Mouse (Mus musculus) WW6 (cell line): ENCODE measurements around the gene Mfsd9.

ENCODE experiments used
- DNase-seq: peaks from one replicate; pipeline ENCODE4 v3.0.0-alpha.2; 2013; ENCODE audit warnings: low read depth, low spot score

The Mfsd9 gene

GRCm38 (mm10) chr1:40783450-40783849 lies 7.0 kb downstream of the Mfsd9 start:
- no peak for DNase-seq

- DNase-seq, result no peak
Measured at GRCm38 (mm10) chr1:40776763-40777162, 13.7 kb downstream of the Mfsd9 start.

- no peak for DNase-seq
Measured at GRCm38 (mm10) chr1:40776102-40776501, 14.4 kb downstream of the Mfsd9 start.

GRCm38 (mm10) chr1:40774040-40774439 lies 16.4 kb downstream of the Mfsd9 start:
- no peak for DNase-seq

GRCm38 (mm10) chr1:40773234-40773633 lies 17.3 kb downstream of the Mfsd9 start:
- no peak for DNase-seq

GRCm38 (mm10) chr1:40771196-40771970 lies 19.1 kb downstream of the Mfsd9 start:
- no peak for DNase-seq

GRCm38 (mm10) chr1:40769331-40769894 lies 21.1 kb downstream of the Mfsd9 start:
- no peak for DNase-seq

GRCm38 (mm10) chr1:40768606-40769005 lies 21.9 kb downstream of the Mfsd9 start:
- peak; percentile 20 for DNase-seq

GRCm38 (mm10) chr1:40767588-40767987 lies 22.9 kb downstream of the Mfsd9 start:
- DNase-seq, result no peak

GRCm38 (mm10) chr1:40765521-40765920 lies 25.0 kb downstream of the Mfsd9 start:
- no peak for DNase-seq

- no peak for DNase-seq
Measured at GRCm38 (mm10) chr1:40764701-40765275, 25.7 kb downstream of the Mfsd9 start.

- no peak for DNase-seq
Measured at GRCm38 (mm10) chr1:40764042-40764441, 26.4 kb downstream of the Mfsd9 start.

GRCm38 (mm10) chr1:40759751-40760445 lies 30.6 kb downstream of the Mfsd9 start:
- DNase-seq, result no peak

- DNase-seq, result no peak
Measured at GRCm38 (mm10) chr1:40746089-40746488, 44.4 kb downstream of the Mfsd9 start.

- no peak for DNase-seq
Measured at GRCm38 (mm10) chr1:40740739-40741138, 49.7 kb downstream of the Mfsd9 start.

GRCm38 (mm10) chr1:40738246-40738645 lies 52.2 kb downstream of the Mfsd9 start:
- peak; percentile 24 for DNase-seq

- no peak for DNase-seq
Measured at GRCm38 (mm10) chr1:40737671-40738070, 52.8 kb downstream of the Mfsd9 start.

- no peak for DNase-seq
Measured at GRCm38 (mm10) chr1:40728636-40729035, 61.9 kb downstream of the Mfsd9 start.

- no peak for DNase-seq
Measured at GRCm38 (mm10) chr1:40727404-40727803, 63.1 kb downstream of the Mfsd9 start.

GRCm38 (mm10) chr1:40726051-40726450 lies 64.4 kb downstream of the Mfsd9 start:
- DNase-seq, result no peak
